Mouse (Mus musculus): ENCODE results near the gene 4930426L09Rik. TPM values are rescaled to one million over a fixed set of nuclear protein-coding genes. Genes with fewer than 3 reads are reported as not detected.
"Not testable (repeated sequence)": the region's sequence is repeated elsewhere in the genome, so short reads cannot be mapped to it uniquely, and the experiment has no call there.

Gene 4930426L09Rik
- total RNA-seq, 2 experiments from 2014 or later = 0.36 to 0.48 TPM

GRCm38 (mm10) chr2:18971564-18971963 lies 26.6 kb upstream of the 4930426L09Rik start:
- no peak for DNase-seq

- no peak for DNase-seq
Measured at GRCm38 (mm10) chr2:18974882-18975645, 23.1 kb upstream of the 4930426L09Rik start.

GRCm38 (mm10) chr2:18976175-18976574 lies 22.0 kb upstream of the 4930426L09Rik start:
- no peak for DNase-seq

- no peak for DNase-seq
Measured at GRCm38 (mm10) chr2:18977201-18977805, 20.8 kb upstream of the 4930426L09Rik start.

- DNase-seq = no peak
Measured at GRCm38 (mm10) chr2:18979046-18979445, 19.1 kb upstream of the 4930426L09Rik start.

- DNase-seq = no peak
Measured at GRCm38 (mm10) chr2:18979675-18980074, 18.5 kb upstream of the 4930426L09Rik start.

- no peak for DNase-seq
Measured at GRCm38 (mm10) chr2:18982581-18982980, 15.6 kb upstream of the 4930426L09Rik start.

GRCm38 (mm10) chr2:18983546-18983945 lies 14.6 kb upstream of the 4930426L09Rik start:
- DNase-seq = no peak

GRCm38 (mm10) chr2:18984095-18984847 lies 13.9 kb upstream of the 4930426L09Rik start:
- DNase-seq = no peak

- no peak for DNase-seq
Measured at GRCm38 (mm10) chr2:18985506-18985905, 12.6 kb upstream of the 4930426L09Rik start.

- DNase-seq = no peak
Measured at GRCm38 (mm10) chr2:18988885-18989284, 9.3 kb upstream of the 4930426L09Rik start.

- no peak for DNase-seq
Measured at GRCm38 (mm10) chr2:18992512-18993510, 5.3 kb upstream of the 4930426L09Rik start.

- peak; percentile 27 for DNase-seq
Measured at GRCm38 (mm10) chr2:18996451-18997211, 1.5 kb upstream of the 4930426L09Rik start.

GRCm38 (mm10) chr2:18997387-18997971 lies 664 bp upstream of the 4930426L09Rik start:
- DNase-seq = peak; percentile 61

GRCm38 (mm10) chr2:18999395-18999794 lies 1.3 kb downstream of the 4930426L09Rik start:
- no peak for DNase-seq

- no peak for DNase-seq
Measured at GRCm38 (mm10) chr2:19004801-19005200, 6.7 kb downstream of the 4930426L09Rik start.

- DNase-seq = no peak
Measured at GRCm38 (mm10) chr2:19006124-19006523, 8.0 kb downstream of the 4930426L09Rik start.

GRCm38 (mm10) chr2:19007580-19007979 lies 9.4 kb downstream of the 4930426L09Rik start:
- DNase-seq = no peak

- DNase-seq = not testable (repeated sequence)
Measured at GRCm38 (mm10) chr2:19010541-19010940, 12.4 kb downstream of the 4930426L09Rik start.

GRCm38 (mm10) chr2:19011443-19011842 lies 13.3 kb downstream of the 4930426L09Rik start:
- no peak for DNase-seq

- DNase-seq = no peak
Measured at GRCm38 (mm10) chr2:19016348-19016747, 18.2 kb downstream of the 4930426L09Rik start.

All from heart, postnatal 4 days (tissue).